Mouse (Mus musculus): Measurements from ENCODE around the gene Sec14l4. TPM values are rescaled to one million over a fixed set of nuclear protein-coding genes. Genes with fewer than 3 reads are reported as not detected.

Sec14l4 gene
- total RNA-seq, 2 experiments from 2014 or later: not detected

GRCm38 (mm10) chr11:4062981-4063380 is 31.7 kb downstream of the Sec14l4 start:
- no peak for ATAC-seq (replicated peaks; ENCODE audit: low FRiP score, low TSS enrichment, poor library complexity, severe bottlenecking)

GRCm38 (mm10) chr11:4064627-4065122 is 33.4 kb downstream of the Sec14l4 start, which contains the start of gene Sec14l3:
Gene Sec14l3, plus strand, starts transcription at chr11:4064841.
- ATAC-seq (replicated peaks; ENCODE audit: low FRiP score, low TSS enrichment, poor library complexity, severe bottlenecking): no peak

- ATAC-seq (replicated peaks; ENCODE audit: low FRiP score, low TSS enrichment, poor library complexity, severe bottlenecking): no peak
These were observed 38.4 kb downstream of the Sec14l4 start for GRCm38 (mm10) chr11:4069664-4070063.

- 0 out of 2 replicates have a peak, but pooled peaks have one; percentile 56 for ATAC-seq (replicated peaks; ENCODE audit: low FRiP score, low TSS enrichment, poor library complexity, severe bottlenecking)
These were observed 45.4 kb downstream of the Sec14l4 start for GRCm38 (mm10) chr11:4076633-4077032.

GRCm38 (mm10) chr11:4078267-4078933 is 47.1 kb downstream of the Sec14l4 start:
- no peak for ATAC-seq (replicated peaks; ENCODE audit: low FRiP score, low TSS enrichment, poor library complexity, severe bottlenecking)

GRCm38 (mm10) chr11:4080219-4080618 is 49.0 kb downstream of the Sec14l4 start:
- ATAC-seq (replicated peaks; ENCODE audit: low FRiP score, low TSS enrichment, poor library complexity, severe bottlenecking): peak; percentile 79

GRCm38 (mm10) chr11:4083316-4084078 is 52.2 kb downstream of the Sec14l4 start:
- ATAC-seq (replicated peaks; ENCODE audit: low FRiP score, low TSS enrichment, poor library complexity, severe bottlenecking): peak; percentile 35

- ATAC-seq (replicated peaks; ENCODE audit: low FRiP score, low TSS enrichment, poor library complexity, severe bottlenecking): peak; percentile 84
These were observed 55.0 kb downstream of the Sec14l4 start for GRCm38 (mm10) chr11:4086246-4086645.

- ATAC-seq (replicated peaks; ENCODE audit: low FRiP score, low TSS enrichment, poor library complexity, severe bottlenecking): no peak
These were observed 56.0 kb downstream of the Sec14l4 start for GRCm38 (mm10) chr11:4087267-4087666.

- ATAC-seq (replicated peaks; ENCODE audit: low FRiP score, low TSS enrichment, poor library complexity, severe bottlenecking): no peak
These were observed 62.5 kb downstream of the Sec14l4 start for GRCm38 (mm10) chr11:4093459-4094377.

- ATAC-seq (replicated peaks; ENCODE audit: low FRiP score, low TSS enrichment, poor library complexity, severe bottlenecking): peak; percentile 53
These were observed 63.3 kb downstream of the Sec14l4 start for GRCm38 (mm10) chr11:4094378-4095170.

- peak; percentile 42 for ATAC-seq (replicated peaks; ENCODE audit: low FRiP score, low TSS enrichment, poor library complexity, severe bottlenecking)
These were observed 64.2 kb downstream of the Sec14l4 start, which contains the start of gene Mtfp1 for GRCm38 (mm10) chr11:4095171-4096053. Gene Mtfp1, minus strand, starts transcription at chr11:4095445.

GRCm38 (mm10) chr11:4096054-4096984 is 65.1 kb downstream of the Sec14l4 start:
- ATAC-seq (replicated peaks; ENCODE audit: low FRiP score, low TSS enrichment, poor library complexity, severe bottlenecking): peak; percentile 87

GRCm38 (mm10) chr11:4097091-4097621 is 65.9 kb downstream of the Sec14l4 start:
- ATAC-seq (replicated peaks; ENCODE audit: low FRiP score, low TSS enrichment, poor library complexity, severe bottlenecking): no peak

Measured in megakaryocyte-erythroid progenitor cell, adult 5-6 weeks (primary cell).